Mouse (Mus musculus): ENCODE results near the gene Fam129b.

DNA sequence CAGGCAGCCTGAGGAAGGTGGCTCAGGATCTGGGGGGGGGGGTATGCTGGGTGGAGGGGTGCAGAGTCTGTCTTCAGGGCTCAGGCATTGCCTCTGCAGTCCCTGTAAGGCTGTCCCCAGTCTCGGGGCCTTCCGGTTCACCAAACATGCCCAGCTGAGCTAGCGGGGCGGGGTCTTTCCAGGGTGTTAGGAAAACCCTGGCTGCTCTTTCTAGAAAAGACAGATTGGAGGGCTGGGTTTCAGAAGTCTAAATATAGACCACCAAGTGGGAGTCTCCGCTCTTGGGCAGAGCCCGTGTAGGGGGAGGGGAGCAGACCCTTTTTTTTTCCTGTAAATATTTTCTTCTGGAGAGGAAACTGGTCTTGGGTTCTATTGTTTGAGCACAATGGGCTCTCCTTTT lies 32.4 kb downstream of the Fam129b start:
- TF ChIP-seq CTCF (IDR thresholded peaks at IDR 0.05; ENCODE audit: low read depth), result no peak
- TF ChIP-seq EP300 (IDR thresholded peaks at IDR 0.05; ENCODE audit: low read depth), result no peak

Data from liver, embryonic 14.5 days (tissue).